ENCODE assay signal across 12 mouse cellular contexts in the genomic region with DNA sequence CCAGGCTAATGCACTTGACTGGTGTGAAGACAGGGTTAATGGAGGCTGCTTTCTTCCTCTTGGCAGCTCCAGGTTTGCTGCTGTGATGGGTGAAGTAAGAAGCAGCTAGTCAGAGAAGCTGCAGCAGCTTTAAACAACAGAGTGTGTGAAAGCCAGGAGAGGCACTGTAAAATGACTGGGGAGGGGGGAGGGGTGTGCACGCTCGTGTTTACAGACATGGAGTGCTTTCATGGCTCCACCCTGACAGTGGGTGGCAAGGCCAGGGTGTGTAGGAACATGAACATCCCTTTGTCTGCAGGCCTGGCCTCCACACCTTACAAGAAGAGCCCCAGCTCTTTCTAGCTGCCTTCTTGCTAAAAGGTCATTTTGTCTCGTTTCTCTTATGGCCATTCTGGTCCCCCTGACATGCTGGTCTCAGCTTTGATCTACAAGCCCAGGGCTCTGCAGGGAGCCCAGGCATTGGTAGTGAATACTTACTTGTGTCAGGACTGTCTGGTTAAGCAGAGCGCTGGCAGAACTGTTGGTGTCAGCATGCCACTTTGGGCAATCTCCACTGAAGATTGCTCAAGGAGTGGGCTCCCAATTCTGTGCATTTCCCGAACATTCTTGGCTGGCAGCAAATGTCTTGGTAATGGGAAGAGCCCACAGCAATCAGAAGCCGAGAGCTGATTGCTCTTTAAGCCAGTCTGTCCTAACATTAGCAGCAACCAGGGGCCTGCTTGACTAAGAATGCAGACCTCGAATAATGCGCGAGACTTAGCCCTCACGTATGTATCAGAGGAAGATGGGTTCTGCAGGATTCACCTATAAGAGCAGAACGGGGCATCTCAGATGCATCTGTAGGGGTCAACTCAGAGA.
A peak's percentile ranks its signal among the peaks of the same experiment; 100 is the strongest.
DNase-seq lines count a peak whose midpoint lies in the region; ATAC-seq and TF ChIP-seq lines count a peak whose summit lies in the region.
"Had no signal": no experiment of that assay in that cellular context is flagged by ENCODE, and none has a peak within 500 bp of the region (broad histone marks: within the 10 kb centered on the region; RNA-seq: fewer than 3 reads in every experiment).

No protein-coding gene starts in this region.

- no peak for TF ChIP-seq CTCF in layer of hippocampus, adult 2 months (conservative IDR thresholded peaks at IDR 0.05)

- 52% methylated on average over 11 of the region's 11 CpGs for WGBS in embryonic facial prominence, embryonic 14.5 days
- 50% methylated on average over 11 of the region's 11 CpGs for WGBS in limb, embryonic 11.5 days

- H3K4me2 ChIP-seq in embryonic facial prominence, embryonic 14.5 days (ENCODE audit: low read depth, low read length), result no peak overlapping the region
- peak overlapping the region; percentile 10; the same call in 1 of the 2 replicates for H3K4me2 ChIP-seq in limb, embryonic 11.5 days (ENCODE audit: low read depth, severe bottlenecking)

- intact Hi-C loops in left cerebral cortex, postnatal 25 days (cut with DNase I), result loop anchor here (10.0 kb wide), 1 partner anchor 139 kb away; no protein-coding TSS in a partner anchor

- no peaks in the 10 kb centered on the region for H3K27me3 ChIP-seq in embryonic facial prominence, embryonic 14.5 days (replicated peaks; ENCODE audit: control insufficient read depth, insufficient read depth, low read length)
- H3K27me3 ChIP-seq in limb, embryonic 11.5 days (ENCODE audit: control insufficient read depth, insufficient read depth, low read length), result no peaks in the 10 kb centered on the region
- H3K27me3 ChIP-seq: CH12.LX; liver, embryonic 13.5 days had no signal

- H3K9ac ChIP-seq in embryonic facial prominence, embryonic 14.5 days (ENCODE audit: low read depth, low read length), result no peak overlapping the region
- H3K9ac ChIP-seq in limb, embryonic 11.5 days (ENCODE audit: low read length), result peak overlapping the region; percentile 12; the same call in 1 of the 2 replicates
- H3K9ac ChIP-seq: liver, embryonic 13.5 days had no signal

- H3K4me1 ChIP-seq in embryonic facial prominence, embryonic 14.5 days (ENCODE audit: control insufficient read depth, insufficient read depth, low read length), result no peaks in the 10 kb centered on the region
- H3K4me1 ChIP-seq in limb, embryonic 11.5 days (ENCODE audit: control insufficient read depth, insufficient read depth, low read length), result peaks cover 12% of the 10 kb centered on the region

- no peak for DNase-seq in layer of hippocampus, adult 2 months (ENCODE audit: low spot score in 2 of 2)
- DNase-seq in layer of hippocampus, adult 8-10 months (ENCODE audit: low spot score in 2 of 2), result no peak
- DNase-seq in NIH3T3 (ENCODE audit: low read depth), result peak; percentile 2
- peak; percentile 16 for DNase-seq in embryonic facial prominence, embryonic 14.5 days (ENCODE audit: low spot score)
- DNase-seq in limb, embryonic 11.5 days (ENCODE audit: low spot score), result no peak
- DNase-seq in yolk sac, embryonic 10.5 days (ENCODE audit: low spot score), result no peak
- no peak for DNase-seq in adrenal gland, postnatal 10 days
- no peak for DNase-seq in left cerebral cortex, postnatal 25 days (ENCODE audit: low spot score in 2 of 2)
- DNase-seq: cerebellum, adult 9-11 months; kidney, postnatal 36 days; liver, embryonic 13.5 days had no signal

- no peak overlapping the region for H3K4me3 ChIP-seq in layer of hippocampus, adult 2 months
- H3K4me3 ChIP-seq in embryonic facial prominence, embryonic 14.5 days (ENCODE audit: low read depth, low read length), result no peak overlapping the region
- no peak overlapping the region for H3K4me3 ChIP-seq in limb, embryonic 11.5 days (ENCODE audit: low read depth, low read length)
- H3K4me3 ChIP-seq: liver, embryonic 13.5 days had no signal

- ATAC-seq in embryonic facial prominence, embryonic 14.5 days (ENCODE audit: low read depth), result no peak; the same call in 1 of the 2 replicates
- ATAC-seq in limb, embryonic 11.5 days (ENCODE audit: insufficient number of reproducible peaks, low FRiP score, low TSS enrichment, low read depth), result no peak

- H3K36me3 ChIP-seq in embryonic facial prominence, embryonic 14.5 days (ENCODE audit: control insufficient read depth, insufficient read depth, low read length), result no peaks in the 10 kb centered on the region
- H3K36me3 ChIP-seq in limb, embryonic 11.5 days (ENCODE audit: control insufficient read depth, insufficient read depth, low read length), result no peaks in the 10 kb centered on the region
- H3K36me3 ChIP-seq: liver, embryonic 13.5 days had no signal

- no peaks in the 10 kb centered on the region for H3K9me3 ChIP-seq in embryonic facial prominence, embryonic 14.5 days (ENCODE audit: control insufficient read depth, low read length)
- H3K9me3 ChIP-seq in limb, embryonic 11.5 days (ENCODE audit: control insufficient read depth, low read length), result no peaks in the 10 kb centered on the region
- H3K9me3 ChIP-seq: liver, embryonic 13.5 days had no signal

- H3K27ac ChIP-seq in layer of hippocampus, adult 2 months, result peak overlapping the region; percentile 69
- no peak overlapping the region for H3K27ac ChIP-seq in embryonic facial prominence, embryonic 14.5 days (replicated peaks; ENCODE audit: low read depth, low read length)
- no peak overlapping the region for H3K27ac ChIP-seq in limb, embryonic 11.5 days (replicated peaks; ENCODE audit: low read depth, low read length)
- H3K27ac ChIP-seq: liver, embryonic 13.5 days had no signal

Comparison
In these comparisons a context has a peak if more than half of its experiments do, and no peak if none do; other contexts are left out.
1. DNase-seq: peak in NIH3T3 (single experiment) and embryonic facial prominence, embryonic 14.5 days (single experiment); none in layer of hippocampus, adult 2 months (0 of 2), layer of hippocampus, adult 8-10 months (0 of 2), limb, embryonic 11.5 days (single experiment), yolk sac, embryonic 10.5 days (single experiment), adrenal gland, postnatal 10 days (single experiment) and left cerebral cortex, postnatal 25 days (0 of 2).